Mouse (Mus musculus): Measurements from ENCODE around the gene Slc15a3.

Gene Slc15a3

GRCm38 (mm10) chr19:10839010-10839892 is at the start of gene Slc15a3:
TSS of gene Slc15a3 (plus strand) at chr19:10839727.
- DNase-seq, result no peak

GRCm38 (mm10) chr19:10790323-10790722 is 49.2 kb upstream of the Slc15a3 start:
- no peak for DNase-seq

- no peak for DNase-seq
These were observed 46.5 kb upstream of the Slc15a3 start for GRCm38 (mm10) chr19:10793044-10793443.

- no peak for DNase-seq
These were observed 44.6 kb upstream of the Slc15a3 start for GRCm38 (mm10) chr19:10794916-10795315.

GRCm38 (mm10) chr19:10798576-10798975 is 41.0 kb upstream of the Slc15a3 start:
- no peak for DNase-seq

GRCm38 (mm10) chr19:10799155-10799554 is 40.4 kb upstream of the Slc15a3 start:
- peak; percentile 59 for DNase-seq

GRCm38 (mm10) chr19:10801070-10801469 is 38.5 kb upstream of the Slc15a3 start:
- peak; percentile 82 for DNase-seq

- no peak for DNase-seq
These were observed 37.6 kb upstream of the Slc15a3 start for GRCm38 (mm10) chr19:10801906-10802305.

GRCm38 (mm10) chr19:10803751-10804150 is 35.8 kb upstream of the Slc15a3 start:
- DNase-seq, result no peak

GRCm38 (mm10) chr19:10804850-10805660 is 34.5 kb upstream of the Slc15a3 start:
- no peak for DNase-seq

GRCm38 (mm10) chr19:10805661-10806285 is 33.8 kb upstream of the Slc15a3 start:
- no peak for DNase-seq

- no peak for DNase-seq
These were observed 30.8 kb upstream of the Slc15a3 start for GRCm38 (mm10) chr19:10808524-10809233.

- DNase-seq, result peak; percentile 86
These were observed 29.9 kb upstream of the Slc15a3 start for GRCm38 (mm10) chr19:10809428-10810175.

- no peak for DNase-seq
These were observed 29.4 kb upstream of the Slc15a3 start for GRCm38 (mm10) chr19:10810176-10810492.

- no peak for DNase-seq
These were observed 28.1 kb upstream of the Slc15a3 start for GRCm38 (mm10) chr19:10811471-10811870.

GRCm38 (mm10) chr19:10813039-10813438 is 26.5 kb upstream of the Slc15a3 start:
- DNase-seq, result no peak

GRCm38 (mm10) chr19:10813905-10814304 is 25.6 kb upstream of the Slc15a3 start:
- DNase-seq, result no peak

- DNase-seq, result no peak
These were observed 23.7 kb upstream of the Slc15a3 start for GRCm38 (mm10) chr19:10815871-10816270.

- no peak for DNase-seq
These were observed 23.1 kb upstream of the Slc15a3 start for GRCm38 (mm10) chr19:10816462-10816861.

- no peak for DNase-seq
These were observed 21.1 kb upstream of the Slc15a3 start for GRCm38 (mm10) chr19:10818217-10818946.

GRCm38 (mm10) chr19:10821319-10821718 is 18.2 kb upstream of the Slc15a3 start:
- no peak for DNase-seq

Data from right cerebral cortex, adult 18-20 months (tissue).